Mouse (Mus musculus): Measurements from ENCODE around the gene Crlf3. TPM values are rescaled to one million over a fixed set of nuclear protein-coding genes. Genes with fewer than 3 reads are reported as not detected.
A peak's percentile ranks its signal among the peaks of the same experiment; 100 is the strongest.

Gene Crlf3
- total and polyA plus RNA-seq, 3 experiments = 106 to 152 (median 114) TPM

DNA sequence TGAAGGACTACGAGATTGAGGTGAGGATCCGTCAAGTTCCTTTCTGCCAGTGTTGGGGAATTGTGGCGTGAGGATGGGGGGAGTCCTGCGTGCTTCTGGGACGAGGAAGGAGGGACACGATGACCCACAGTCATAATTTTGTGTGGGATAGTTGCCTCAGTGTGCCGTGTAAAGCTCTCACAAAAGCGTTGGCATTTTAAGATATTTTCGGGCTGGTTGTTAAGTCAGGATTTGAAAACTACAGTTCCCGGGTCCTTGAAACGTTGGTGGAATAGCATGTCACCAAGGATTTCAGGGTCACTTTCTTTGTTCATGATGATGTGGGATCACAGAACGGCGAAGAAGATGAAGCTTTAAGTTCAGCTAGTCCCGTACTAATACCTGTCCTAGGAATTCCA is 9.0 kb upstream of the Crlf3 start:
- H3K27me3 ChIP-seq (replicated peaks) = no peaks in the 10 kb centered on the region
- peak overlapping the region; percentile 73 to 88 (median 75) for H3K4me3 ChIP-seq (replicated peaks in 1 of 3; ENCODE audit: low read depth in 2 of 3, low read length in 2 of 3, poor library complexity in 1 of 3)
- peak overlapping the region; percentile 96 for H3K4me2 ChIP-seq (ENCODE audit: insufficient read depth, low read depth, poor library complexity, severe bottlenecking)
- H3K4me1 ChIP-seq (ENCODE audit: control insufficient read depth in 1 of 2, insufficient read depth in 2 of 2) = peaks cover 12 to 52% of the 10 kb centered on the region in 2 experiments
- in situ Hi-C loops (cut with MboI; ENCODE audit: low pct_ligation_motif_present, low pct_unique_long_range_greater_than_20kb, low sequenced_read_pairs) (no loop called here), dilution Hi-C loops (cut with MboI; ENCODE audit: extremely low pct_ligation_motif_present, extremely low pct_unique_long_range_greater_than_20kb, low sequenced_read_pairs) (no loop called here)
- no peaks in the 10 kb centered on the region for H3K9me3 ChIP-seq (replicated peaks; ENCODE audit: low read length)
- H3K27ac ChIP-seq (ENCODE audit: insufficient read depth, low read depth) = peak overlapping the region; percentile 44
- peaks cover 50% of the 10 kb centered on the region for H3K79me2 ChIP-seq (replicated peaks; ENCODE audit: control insufficient read depth, extremely low read depth, insufficient read depth, poor library complexity, severe bottlenecking)
- H3K36me3 ChIP-seq (replicated peaks in 1 of 2; ENCODE audit: control insufficient read depth in 1 of 2, insufficient read depth in 1 of 2, low read length in 1 of 2) = peaks cover 9 to 22% of the 10 kb centered on the region in 2 experiments
- DNase-seq (ENCODE audit: extremely low read depth) = no peak
- peak overlapping the region; percentile 89 for H3K9ac ChIP-seq (ENCODE audit: insufficient read depth, low read depth)
- TF ChIP-seq MAX (IDR thresholded peaks at IDR 0.05; ENCODE audit: low read length) = no peak
- no peak for TF ChIP-seq E2F4 (IDR thresholded peaks at IDR 0.05; ENCODE audit: insufficient replicate concordance, low read depth, low read length)
- no peak for TF ChIP-seq UBTF (IDR thresholded peaks at IDR 0.05; ENCODE audit: low read depth, low read length)
- no peak for TF ChIP-seq CTCF (conservative IDR thresholded peaks at IDR 0.05 in 1 of 2, IDR thresholded peaks at IDR 0.05 in 1 of 2; ENCODE audit: low read depth in 2 of 2, low read length in 2 of 2)
- no peak for TF ChIP-seq RCOR1 (conservative IDR thresholded peaks at IDR 0.05; ENCODE audit: low read depth, low read length)
- no peak for TF ChIP-seq ZC3H11A (IDR thresholded peaks at IDR 0.05; ENCODE audit: low read depth, low read length)
- no peak for TF ChIP-seq SMC3 (IDR thresholded peaks at IDR 0.05; ENCODE audit: low read depth, low read length)
- TF ChIP-seq RAD21 (IDR thresholded peaks at IDR 0.05; ENCODE audit: low read depth, low read length) = no peak
- TF ChIP-seq ZMIZ1 (IDR thresholded peaks at IDR 0.05; ENCODE audit: low read depth, low read length) = no peak
- no peak for TF ChIP-seq USF2 (conservative IDR thresholded peaks at IDR 0.05; ENCODE audit: low read depth, low read length)
- no peak for TF ChIP-seq EP300 (IDR thresholded peaks at IDR 0.05; ENCODE audit: low read length)
- TF ChIP-seq IRF4 (IDR thresholded peaks at IDR 0.05; ENCODE audit: low read depth, low read length) = no peak
- TF ChIP-seq MXI1 (IDR thresholded peaks at IDR 0.05; ENCODE audit: low read depth, low read length) = no peak
- TF ChIP-seq KAT2A (IDR thresholded peaks at IDR 0.05; ENCODE audit: insufficient replicate concordance, low read length) = no peak
- TF ChIP-seq NELFE (IDR thresholded peaks at IDR 0.05; ENCODE audit: low read depth, low read length) = no peak

DNA sequence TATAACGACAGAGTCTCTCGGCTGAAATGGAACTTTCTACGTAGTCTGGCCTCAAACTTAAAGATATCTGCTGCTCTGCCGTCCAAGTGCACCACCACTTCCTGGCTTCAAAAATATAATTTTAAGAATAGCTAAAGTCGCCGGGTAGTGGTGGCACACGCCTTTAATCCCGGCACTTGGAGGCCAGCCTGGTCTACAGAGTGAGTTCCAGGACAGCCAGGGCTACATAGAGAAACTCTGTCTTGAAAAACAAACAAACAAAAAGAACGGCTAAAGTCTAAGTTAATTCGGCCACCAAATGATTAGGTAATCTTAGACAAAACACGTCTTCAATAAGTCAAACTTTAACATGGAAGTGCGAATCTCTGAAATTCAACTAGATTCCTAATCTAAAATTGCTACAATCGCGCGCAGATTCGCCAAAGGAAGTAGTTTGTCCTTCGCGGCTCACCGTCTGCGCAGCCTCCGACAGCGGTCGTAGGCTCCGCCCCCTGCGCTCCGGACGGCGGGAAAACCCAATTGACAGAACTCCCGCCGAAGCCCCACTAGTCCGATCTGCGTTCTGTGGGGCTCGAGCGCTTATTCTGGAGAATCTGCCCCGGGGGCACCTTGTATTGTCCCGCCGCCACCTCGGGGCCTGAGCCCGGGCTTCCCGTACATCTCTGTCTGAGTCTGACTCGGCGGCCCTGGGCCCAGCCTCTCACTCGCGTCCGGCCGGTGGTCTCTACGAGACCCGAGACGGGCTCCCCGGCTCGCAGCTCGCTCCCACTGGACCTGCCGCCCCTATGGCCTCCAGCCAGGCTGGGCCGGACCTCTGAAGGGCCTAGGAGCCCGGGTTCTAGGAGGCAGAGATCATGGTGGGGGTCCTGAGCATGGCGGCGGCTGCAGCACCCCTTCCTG is 8.4 kb upstream of the Crlf3 start, which contains the start of gene Atad5:
Gene Atad5, plus strand, starts transcription at position 484 of the 900 bp plus-strand sequence.
- peaks cover 12 to 46% of the 10 kb centered on the region in 2 experiments for H3K4me1 ChIP-seq (ENCODE audit: control insufficient read depth in 1 of 2, insufficient read depth in 2 of 2)
- no peaks in the 10 kb centered on the region for H3K27me3 ChIP-seq (replicated peaks)
- dilution Hi-C loops (cut with MboI; ENCODE audit: extremely low pct_ligation_motif_present, extremely low pct_unique_long_range_greater_than_20kb, low sequenced_read_pairs) (no loop called here), in situ Hi-C loops (cut with MboI; ENCODE audit: low pct_ligation_motif_present, low pct_unique_long_range_greater_than_20kb, low sequenced_read_pairs) (no loop called here)
- H3K79me2 ChIP-seq (replicated peaks; ENCODE audit: control insufficient read depth, extremely low read depth, insufficient read depth, poor library complexity, severe bottlenecking) = peaks cover 44% of the 10 kb centered on the region
- peak within 1 kb of the TSS; percentile 89 for H3K9ac ChIP-seq (ENCODE audit: insufficient read depth, low read depth)
- peak within 1 kb of the TSS; percentile 44 for H3K27ac ChIP-seq (ENCODE audit: insufficient read depth, low read depth)
- H3K4me2 ChIP-seq (ENCODE audit: insufficient read depth, low read depth, poor library complexity, severe bottlenecking) = peak within 1 kb of the TSS; percentile 96
- DNase-seq (ENCODE audit: extremely low read depth) = peak; percentile 91
- H3K36me3 ChIP-seq (replicated peaks in 1 of 2; ENCODE audit: control insufficient read depth in 1 of 2, insufficient read depth in 1 of 2, low read length in 1 of 2) = peaks cover 3 to 15% of the 10 kb centered on the region in 2 experiments
- H3K9me3 ChIP-seq (replicated peaks; ENCODE audit: low read length) = no peaks in the 10 kb centered on the region
- peak within 1 kb of the TSS; percentile 73 to 88 (median 75) for H3K4me3 ChIP-seq (replicated peaks in 1 of 3; ENCODE audit: low read depth in 2 of 3, low read length in 2 of 3, poor library complexity in 1 of 3)
- TF ChIP-seq USF1 (IDR thresholded peaks at IDR 0.05; ENCODE audit: low read depth, low read length) (no peak), SIN3A (IDR thresholded peaks at IDR 0.05; ENCODE audit: low read length) (peak; percentile 99), MXI1 (IDR thresholded peaks at IDR 0.05; ENCODE audit: low read depth, low read length) (peak; percentile 91), MYC (IDR thresholded peaks at IDR 0.05; ENCODE audit: low read depth, low read length) (peak; percentile 72; the same call in 1 of the 2 replicates), MAX (IDR thresholded peaks at IDR 0.05; ENCODE audit: low read length) (peak; percentile 91), MAZ (IDR thresholded peaks at IDR 0.05; ENCODE audit: low read depth, low read length) (peak; percentile 78; the same call in 1 of the 2 replicates), PAX5 (IDR thresholded peaks at IDR 0.05; ENCODE audit: low read length) (no peak), ETS1 (conservative IDR thresholded peaks at IDR 0.05; ENCODE audit: low read depth, low read length) (peak; percentile 34), NELFE (IDR thresholded peaks at IDR 0.05; ENCODE audit: low read depth, low read length) (peak; percentile 94), KAT2A (IDR thresholded peaks at IDR 0.05; ENCODE audit: insufficient replicate concordance, low read length) (peak; percentile 97), ZNF384 (IDR thresholded peaks at IDR 0.05; ENCODE audit: low read depth, low read length) (peak; percentile 40; the same call in 1 of the 2 replicates), HCFC1 (IDR thresholded peaks at IDR 0.05; ENCODE audit: low read depth, low read length) (peak; percentile 90), ZMIZ1 (IDR thresholded peaks at IDR 0.05; ENCODE audit: low read depth, low read length) (peak; percentile 86), NRF1 (IDR thresholded peaks at IDR 0.05; ENCODE audit: low read depth, low read length) (peak; percentile 83), EP300 (IDR thresholded peaks at IDR 0.05; ENCODE audit: low read length) (no peak; the same call in 1 of the 2 replicates), E2F4 (IDR thresholded peaks at IDR 0.05; ENCODE audit: insufficient replicate concordance, low read depth, low read length) (peak; percentile 99), CTCF (conservative IDR thresholded peaks at IDR 0.05 in 1 of 2, IDR thresholded peaks at IDR 0.05 in 1 of 2; ENCODE audit: low read depth in 2 of 2, low read length in 2 of 2) (no peak), MAFK (IDR thresholded peaks at IDR 0.05; ENCODE audit: insufficient replicate concordance, low read length) (no peak), TBP (conservative IDR thresholded peaks at IDR 0.05; ENCODE audit: low read depth, low read length) (peak; percentile 87), ZKSCAN1 (IDR thresholded peaks at IDR 0.05; ENCODE audit: borderline replicate concordance, low read depth, low read length) (no peak), MEF2A (IDR thresholded peaks at IDR 0.05; ENCODE audit: borderline replicate concordance, low read depth, low read length) (peak; percentile 87), SMC3 (IDR thresholded peaks at IDR 0.05; ENCODE audit: low read depth, low read length) (peak; percentile 8; the same call in 1 of the 2 replicates)

All from CH12.LX (cell line).